Mouse (Mus musculus) NIH3T3 (cell line): ENCODE results near the gene Hyal1.
A peak's percentile ranks its signal among the peaks of the same experiment; 100 is the strongest.

Experiments
- DNase-seq: peaks from one replicate; pipeline ENCODE4 v3.0.0-alpha.2; 2012; ENCODE audit warnings: low read depth

Hyal1 gene

DNA sequence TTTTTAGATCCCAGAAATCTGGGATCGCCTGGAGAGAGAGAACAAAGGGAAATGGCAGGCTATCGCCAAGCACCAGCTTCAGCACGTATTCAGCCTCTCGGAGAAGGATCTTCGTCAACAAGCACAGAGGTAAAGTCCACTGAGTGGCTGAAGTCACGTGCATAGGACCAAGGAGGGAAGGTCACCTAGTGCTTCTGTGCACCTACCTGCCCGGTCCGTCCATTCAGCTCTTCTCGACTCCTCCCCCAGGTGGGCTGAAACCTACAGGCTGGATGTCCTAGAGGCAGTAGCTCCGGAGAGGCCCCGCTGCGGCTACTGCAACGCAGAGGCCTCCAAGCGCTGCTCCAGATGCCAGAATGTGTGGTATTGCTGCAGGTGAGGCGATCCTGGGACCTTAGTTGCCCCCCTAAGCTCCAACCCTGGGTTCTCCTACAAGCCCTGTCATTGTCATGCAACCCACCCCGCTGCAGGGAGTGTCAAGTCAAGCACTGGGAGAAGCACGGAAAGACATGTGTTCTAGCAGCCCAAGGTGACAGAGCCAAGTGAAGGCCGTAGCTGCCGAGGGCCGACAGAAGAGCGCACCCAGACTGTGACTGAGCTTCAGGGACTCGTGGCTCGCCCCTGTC is 26.1 kb upstream of the Hyal1 start:
- no peak for DNase-seq

DNA sequence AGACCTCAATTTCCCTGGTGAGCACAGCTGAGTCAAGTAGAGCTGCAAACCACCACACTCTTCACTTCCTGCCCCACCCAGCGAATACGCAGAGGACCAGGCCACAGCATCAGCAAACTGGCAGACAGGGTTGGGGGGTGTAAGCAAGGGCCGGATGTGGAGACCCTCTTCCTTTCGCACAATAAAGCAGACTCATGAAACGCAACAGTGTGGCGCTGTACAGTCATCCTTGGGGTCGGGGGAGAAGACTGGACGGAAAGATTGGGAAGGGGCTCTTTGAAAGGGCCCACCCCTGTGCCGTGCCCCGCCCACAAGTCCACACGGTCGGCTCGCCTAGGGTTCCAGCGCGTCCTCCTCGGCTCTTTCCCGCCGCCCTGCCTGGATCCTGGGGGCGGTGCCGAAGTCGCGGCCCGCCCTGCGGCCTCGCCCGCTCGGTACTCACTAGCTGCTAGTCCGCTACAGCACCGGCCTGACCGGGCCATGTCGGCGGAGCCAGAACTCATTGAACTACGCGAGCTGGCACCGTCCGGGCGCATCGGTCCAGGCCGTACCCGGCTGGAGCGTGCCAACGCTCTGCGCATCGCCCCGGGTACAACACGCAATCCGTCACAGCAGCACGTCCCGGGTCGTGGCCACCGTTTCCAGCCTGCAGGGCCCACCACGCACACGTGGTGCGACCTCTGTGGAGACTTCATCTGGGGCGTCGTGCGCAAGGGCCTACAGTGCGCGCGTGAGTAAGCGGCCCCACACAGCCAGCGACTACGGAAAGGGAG is 25.4 kb upstream of the Hyal1 start, which contains the start of gene Rassf1:
Gene Rassf1 (plus strand): TSS at position 439 of the 773 bp plus-strand sequence.
- DNase-seq, result peak; percentile 85

DNA sequence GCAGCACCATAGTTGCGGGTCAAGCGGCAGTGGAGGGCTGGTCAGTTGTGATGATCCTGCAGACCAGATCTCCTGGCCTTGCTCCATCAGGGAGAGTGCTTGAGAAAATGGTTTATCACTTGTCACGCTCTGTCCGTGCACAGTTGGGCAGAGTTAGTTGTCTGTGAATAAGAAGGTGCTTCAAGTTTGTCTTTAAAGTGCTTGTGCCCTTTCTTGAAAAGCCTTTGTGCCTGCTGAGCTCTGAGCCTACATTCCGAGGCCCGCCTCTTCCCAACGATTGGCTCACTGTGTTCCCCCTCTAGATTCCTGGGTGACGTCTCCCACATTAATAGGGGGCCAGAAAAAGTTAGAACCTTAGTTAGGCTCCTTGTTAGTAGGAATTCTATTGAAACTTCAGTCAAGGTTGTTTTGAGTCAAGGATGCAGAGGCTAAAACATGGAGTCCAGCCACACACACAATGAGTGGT is 24.8 kb upstream of the Hyal1 start:
- peak; percentile 57 for DNase-seq

DNA sequence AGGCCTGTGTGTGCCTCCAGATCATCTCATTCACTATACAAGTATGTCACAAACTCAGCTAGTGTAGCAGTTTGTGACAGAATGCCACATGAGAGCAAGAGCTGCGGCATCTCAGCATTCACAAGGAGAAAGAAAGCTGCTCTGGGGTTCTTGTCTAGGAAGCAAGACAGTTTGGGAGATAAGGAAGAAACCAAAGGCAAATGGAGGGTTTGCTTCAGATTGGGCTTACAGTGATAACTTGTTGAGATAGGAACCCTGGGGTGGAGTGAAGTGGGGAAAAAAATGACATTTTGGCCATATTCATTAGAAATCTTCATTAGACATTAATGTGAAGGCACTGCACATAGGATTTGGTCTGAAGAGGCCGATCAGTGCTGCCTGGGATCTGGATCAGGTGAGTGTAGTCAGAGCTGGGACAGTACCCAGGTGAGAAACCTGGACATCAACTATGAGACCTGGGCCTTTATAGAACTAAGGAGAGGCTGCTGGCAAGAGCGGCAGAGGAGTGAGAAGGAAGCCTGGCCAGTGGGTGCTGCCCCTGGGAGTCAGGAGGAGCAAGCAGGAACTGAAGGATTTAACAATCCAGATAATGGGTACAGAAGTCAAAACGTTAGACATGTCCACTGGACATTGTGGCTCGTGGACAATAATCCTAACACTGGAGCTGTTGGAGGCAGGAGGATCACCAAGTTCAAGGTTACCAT is 23.9 kb upstream of the Hyal1 start:
- no peak for DNase-seq

DNA sequence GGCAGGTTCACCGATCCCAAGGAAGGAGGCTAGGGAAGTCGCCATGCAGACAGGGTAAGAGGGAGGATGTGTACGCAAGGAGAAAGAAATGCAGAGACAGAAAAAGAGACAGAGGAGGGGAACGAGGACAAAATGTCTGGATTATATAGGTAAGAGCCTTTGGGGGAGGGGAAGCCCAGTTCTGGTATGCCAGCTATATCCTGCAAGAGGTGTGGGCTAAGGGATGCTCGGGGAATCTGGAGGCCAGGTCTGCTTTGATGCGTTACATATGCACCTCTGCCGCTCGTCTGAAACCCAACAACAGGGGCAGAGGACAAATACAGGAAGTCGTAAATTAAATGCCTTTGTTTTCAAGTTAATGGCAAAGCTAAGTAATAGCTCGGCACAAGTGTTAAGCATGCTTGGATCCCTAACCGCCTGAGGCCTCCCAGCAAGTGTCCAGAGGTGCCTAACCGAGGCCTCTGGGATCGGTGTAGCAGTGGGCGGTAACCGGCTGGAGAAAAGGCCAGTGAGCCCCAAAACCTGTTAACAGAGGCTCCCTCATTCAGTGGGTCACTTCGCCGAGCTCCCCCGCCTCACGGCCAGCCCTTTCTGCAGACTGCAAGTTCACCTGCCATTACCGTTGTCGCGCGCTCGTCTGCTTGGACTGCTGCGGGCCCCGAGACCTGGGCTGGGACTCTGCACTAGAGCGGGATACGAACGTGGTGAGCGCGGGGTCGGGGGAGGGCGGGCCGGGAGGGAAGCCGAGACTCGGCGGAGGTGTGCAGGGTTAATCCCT is 23.0 kb upstream of the Hyal1 start:
- peak; percentile 7 for DNase-seq

DNA sequence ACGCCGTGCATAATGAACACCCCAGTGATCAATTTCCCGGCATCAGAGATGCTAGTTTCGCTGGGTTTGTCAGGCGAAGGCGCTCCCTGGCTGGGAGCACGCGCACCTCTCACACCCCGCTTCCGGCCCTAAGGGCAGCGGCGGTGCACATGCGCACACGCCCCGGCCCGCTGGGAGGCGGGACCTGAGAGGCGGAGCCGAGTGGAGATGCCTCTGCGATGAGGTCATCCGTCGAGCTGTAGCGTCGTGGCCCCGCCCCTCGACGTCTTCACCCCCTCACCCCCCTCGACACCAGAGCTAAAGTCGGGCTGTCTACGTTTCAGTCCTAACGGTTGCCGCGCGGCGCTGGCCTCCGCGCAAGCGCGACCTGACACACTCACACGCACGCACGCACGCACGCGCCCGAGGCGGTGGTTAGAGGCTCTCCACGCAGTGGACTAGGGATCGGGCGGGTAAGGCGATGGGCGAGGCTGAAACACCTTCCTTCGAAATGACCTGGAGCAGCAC is 22.4 kb upstream of the Hyal1 start:
- peak; percentile 99 for DNase-seq

DNA sequence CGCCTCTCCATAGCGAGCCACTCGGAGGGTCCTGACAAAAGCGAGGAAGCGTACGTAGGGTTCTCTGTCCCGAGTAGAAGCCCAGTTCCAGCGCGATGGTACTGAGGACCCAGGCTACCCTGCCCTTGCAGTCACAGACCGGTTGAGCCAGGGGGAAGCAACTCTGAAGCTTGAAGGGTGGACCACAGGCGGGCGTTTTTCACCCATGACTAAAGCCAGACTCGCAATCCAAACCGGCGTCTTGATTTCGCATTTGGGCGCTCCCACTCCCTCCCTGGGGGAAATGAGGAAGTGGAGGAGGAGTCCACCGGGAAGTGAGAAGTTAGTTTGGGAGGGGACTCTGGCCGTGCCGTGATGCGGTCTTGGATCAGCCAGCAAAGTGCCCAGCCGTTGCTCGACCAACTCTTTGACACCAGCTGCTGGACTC is 21.7 kb upstream of the Hyal1 start:
- peak; percentile 82 for DNase-seq

DNA sequence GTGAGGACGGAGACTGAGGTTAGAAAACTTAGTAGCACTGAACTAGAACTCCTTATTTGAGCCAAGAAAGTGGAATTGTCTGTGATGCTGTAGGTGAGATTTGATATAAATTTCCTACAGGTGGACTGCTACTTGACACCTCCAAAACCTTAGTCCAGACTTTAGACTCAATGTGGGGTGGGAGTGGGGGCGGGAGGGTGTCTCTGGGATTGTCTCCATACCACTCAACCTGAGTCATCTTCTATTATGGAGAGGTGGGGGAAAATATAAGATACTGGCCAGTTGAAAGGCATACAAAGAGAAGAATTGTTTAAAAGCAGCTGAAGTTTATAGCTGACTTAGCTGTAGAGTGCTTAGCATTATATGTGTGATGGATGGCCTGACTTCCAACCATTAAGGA is 21.0 kb upstream of the Hyal1 start:
- peak; percentile 63 for DNase-seq

DNA sequence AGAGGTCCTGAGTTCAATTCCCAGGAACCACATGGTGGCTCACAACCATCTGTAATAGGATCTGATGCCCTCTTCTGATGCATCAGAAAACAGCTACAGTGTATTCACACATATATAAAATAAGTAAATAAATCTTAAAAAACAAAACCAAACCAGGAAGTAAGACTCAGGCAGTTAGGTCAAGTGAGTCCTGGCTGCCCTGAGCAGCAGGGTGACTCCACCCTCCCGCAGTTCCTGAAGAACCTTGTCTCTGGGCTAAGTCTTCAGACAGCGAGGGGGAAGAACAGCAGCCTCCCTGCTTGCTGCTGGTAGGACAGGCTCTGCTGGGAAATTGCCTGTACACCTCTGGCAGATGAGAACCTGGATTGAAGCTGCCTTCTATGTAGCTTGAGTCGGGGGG is 20.4 kb upstream of the Hyal1 start:
- DNase-seq, result peak; percentile 4

DNA sequence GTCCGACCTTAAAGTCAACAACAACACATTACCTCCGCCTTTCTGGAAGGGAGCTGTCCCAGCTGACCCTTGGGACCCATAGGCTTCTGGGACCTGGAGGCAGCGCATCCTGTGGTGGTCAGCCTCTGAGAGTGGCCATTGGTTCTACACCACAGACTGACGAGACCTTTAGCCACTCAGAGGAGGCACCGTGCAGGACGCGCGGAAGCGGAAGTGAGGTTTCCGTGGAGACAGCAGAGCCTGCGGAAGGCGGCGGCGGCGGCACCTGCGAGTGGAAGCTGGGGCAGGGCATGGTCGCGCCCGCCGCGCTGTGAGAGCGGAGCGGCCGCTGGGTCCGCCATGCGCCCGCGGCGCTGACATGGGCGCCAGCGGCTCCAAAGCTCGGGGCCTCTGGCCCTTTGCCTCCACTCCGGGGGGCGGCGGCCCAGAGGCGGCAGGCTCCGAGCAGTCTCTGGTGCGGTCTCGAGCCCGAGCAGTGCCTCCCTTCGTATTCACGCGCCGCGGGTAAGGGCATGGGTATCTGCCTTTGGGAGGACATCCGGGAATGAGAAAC is 13.6 kb upstream of the Hyal1 start, which contains the start of gene Tusc2:
Gene Tusc2 (plus strand): TSS at position 227 of the 553 bp plus-strand sequence.
- DNase-seq, result peak; percentile 92

DNA sequence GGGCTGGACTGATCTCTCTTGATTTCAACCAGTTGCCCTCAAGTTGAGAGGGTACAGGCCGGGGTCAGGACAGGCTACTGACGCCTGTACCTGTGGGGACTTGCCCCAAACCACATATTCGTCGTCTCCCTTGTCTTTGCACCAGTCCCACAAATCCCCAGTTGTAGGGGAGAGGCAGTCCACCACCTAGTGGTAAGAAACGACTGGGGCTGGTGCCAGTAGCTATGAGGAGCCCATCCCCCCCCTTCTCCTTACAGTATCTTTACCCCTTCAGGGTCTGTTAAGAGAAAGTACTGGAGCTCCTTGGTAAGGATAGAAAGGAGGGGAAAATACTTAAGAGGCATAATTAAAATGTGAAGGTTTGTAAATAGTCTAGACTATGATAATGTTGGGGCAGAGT is 11.2 kb upstream of the Hyal1 start:
- peak; percentile 38 for DNase-seq

DNA sequence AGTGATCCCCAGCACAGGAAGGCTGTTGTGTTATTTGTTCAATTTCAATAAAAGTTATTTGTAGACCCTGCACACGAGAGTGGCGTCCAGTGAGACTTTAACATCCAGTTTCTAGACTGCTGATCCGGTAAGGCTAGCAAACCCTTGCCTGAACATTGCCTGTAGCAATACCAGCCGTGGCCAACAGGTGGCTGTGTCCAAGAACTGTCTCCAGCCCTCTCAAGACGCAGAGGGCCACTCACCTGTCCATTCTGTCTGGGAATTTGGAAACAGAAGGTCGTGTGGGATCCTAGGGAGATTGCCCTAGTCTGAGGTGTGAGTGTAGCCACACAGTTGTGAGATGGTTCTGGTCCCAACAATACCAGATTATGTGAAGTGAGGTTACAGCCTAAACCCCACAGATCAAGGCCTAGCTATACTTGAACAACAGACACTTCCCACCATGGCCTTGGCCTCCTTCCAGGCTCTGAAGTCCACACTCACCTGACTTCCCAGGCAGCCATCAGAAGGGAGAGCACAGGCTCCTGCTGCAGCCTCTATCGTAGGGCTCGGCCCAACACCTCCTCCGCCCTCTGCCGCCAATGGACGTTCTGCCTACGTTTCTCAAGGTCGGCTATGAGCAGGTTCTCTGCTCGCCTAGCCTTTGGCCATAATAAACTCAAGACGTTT is 10.6 kb upstream of the Hyal1 start:
- peak; percentile 85 for DNase-seq

DNA sequence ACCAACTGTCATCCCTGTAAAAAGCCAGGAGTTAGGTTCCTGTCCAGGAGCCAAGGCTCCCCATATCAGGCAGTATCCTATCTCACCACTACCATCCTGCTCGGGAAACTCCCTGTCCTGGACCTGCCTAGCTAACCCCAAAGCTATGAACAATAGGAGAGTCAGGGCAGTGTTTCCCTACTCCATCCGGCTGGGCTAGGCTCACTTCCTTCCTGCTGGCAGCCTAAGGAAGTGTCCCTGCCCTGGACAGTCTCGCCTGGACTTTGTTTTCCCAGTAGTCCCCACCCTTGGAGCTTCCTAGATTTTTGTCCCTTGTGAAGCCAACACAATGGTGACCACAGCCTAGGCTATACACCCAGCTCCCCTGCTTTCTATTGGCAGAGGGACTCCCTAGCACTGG is 9.9 kb upstream of the Hyal1 start:
- no peak for DNase-seq

DNA sequence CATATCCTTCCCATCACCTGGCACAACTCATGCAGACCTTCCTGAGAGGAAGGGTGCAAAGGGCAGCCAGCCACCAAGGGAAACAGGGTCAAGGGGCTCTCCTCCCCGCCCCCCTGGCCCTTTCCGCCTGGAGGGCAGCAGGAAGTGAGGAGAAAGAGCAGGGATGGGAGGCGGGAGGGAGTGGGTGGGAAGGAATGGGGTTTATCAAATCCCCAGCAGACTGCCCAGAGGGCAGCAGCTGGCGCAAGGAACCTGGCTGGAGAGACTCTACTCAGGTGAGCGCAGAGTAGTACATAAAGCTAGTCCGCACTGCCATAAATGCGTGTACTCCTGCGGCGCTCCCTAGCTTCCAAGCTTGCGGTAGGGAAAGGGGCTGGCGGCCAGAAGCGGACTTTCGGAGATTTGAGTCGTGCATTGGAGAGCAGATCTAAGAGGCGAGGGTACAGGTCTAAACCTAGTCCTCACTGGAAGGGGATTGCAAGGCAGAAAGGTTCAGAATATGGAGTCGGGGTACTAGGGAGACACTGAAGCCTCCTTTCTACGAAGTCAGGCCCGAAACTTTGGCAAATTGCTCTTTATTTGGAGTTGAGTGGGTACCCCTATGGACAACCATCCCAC is 8.9 kb upstream of the Hyal1 start, which contains the start of gene Hyal2:
Gene Hyal2 (plus strand): TSS at position 244 of the 618 bp plus-strand sequence.
- DNase-seq, result no peak

DNA sequence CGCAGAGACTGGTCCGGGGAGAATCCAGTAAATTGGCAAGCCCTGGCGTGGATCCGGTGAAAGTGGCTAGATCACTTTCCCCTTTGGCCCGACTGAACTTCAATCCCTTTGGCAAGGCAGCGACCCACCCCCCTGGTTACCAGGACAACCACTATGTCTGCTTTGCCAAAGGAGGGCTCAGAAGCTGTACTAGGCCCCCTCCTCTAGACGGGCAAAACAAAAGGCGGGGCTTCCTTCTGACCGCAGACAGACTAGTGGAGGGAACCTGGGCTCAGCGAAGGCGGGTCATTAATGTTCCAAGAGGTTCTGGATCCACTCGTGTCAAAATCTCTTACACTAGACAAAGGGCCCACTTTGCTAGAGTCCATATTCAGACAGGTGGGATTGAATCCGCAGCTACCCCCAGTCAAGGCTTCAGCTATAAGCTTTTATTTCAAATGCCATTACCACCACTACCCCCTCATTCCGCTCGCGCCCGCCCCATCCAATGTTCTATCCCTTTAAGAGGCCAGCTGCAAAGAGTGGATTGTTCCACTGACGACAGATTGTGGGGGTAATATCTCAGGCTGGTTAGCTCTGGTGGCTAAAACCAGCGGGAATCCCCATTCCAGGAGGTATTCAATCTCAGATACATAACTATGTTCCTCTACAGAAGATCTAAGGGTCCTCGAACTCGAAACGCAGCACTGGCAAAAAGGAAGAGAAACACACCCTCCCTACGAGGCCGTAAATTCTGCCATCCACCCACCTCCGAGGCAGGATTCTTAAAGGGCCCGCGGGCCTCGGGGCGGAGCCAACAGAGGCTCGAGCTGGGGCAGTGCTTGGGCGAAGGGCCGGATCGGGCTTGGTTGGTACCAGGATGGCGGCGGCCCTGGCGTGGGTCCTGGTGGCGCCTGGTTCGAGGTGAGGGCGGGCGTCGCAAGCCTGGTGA is 8.1 kb upstream of the Hyal1 start:
- peak; percentile 90 for DNase-seq

DNA sequence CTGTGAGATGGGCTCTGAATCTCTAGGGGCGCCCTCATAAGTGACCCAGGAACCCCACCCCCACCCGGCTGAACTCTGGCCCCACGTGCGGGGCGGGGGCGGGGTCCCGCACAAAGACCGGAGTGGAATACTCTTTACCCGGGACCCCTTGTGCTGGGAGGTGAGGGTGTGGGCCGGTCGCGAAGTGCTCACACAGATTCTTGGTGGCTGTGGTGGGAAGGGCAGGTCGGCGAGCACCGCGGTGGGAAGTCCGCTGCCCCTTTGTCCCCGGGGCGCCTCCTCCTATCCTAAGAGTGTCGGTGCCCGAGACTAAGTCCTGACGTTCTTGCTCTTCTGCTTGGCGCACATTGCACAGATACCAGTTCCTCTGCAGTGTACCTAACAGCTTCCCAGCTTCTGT is 7.5 kb upstream of the Hyal1 start:
- DNase-seq, result no peak

DNA sequence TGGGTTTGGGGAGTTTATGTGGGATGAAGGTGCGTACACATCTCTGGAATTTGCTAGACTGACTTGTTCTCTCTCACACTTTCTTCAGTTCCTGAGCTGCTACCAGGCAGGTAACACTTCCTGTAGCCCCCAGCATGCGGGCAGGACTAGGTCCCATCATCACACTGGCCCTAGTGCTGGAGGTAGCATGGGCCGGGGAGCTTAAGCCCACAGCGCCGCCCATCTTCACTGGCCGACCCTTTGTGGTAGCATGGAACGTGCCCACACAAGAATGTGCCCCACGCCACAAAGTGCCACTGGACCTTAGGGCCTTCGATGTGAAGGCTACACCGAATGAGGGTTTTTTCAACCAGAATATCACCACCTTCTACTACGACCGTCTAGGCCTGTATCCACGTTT is 6.7 kb upstream of the Hyal1 start:
- no peak for DNase-seq

DNA sequence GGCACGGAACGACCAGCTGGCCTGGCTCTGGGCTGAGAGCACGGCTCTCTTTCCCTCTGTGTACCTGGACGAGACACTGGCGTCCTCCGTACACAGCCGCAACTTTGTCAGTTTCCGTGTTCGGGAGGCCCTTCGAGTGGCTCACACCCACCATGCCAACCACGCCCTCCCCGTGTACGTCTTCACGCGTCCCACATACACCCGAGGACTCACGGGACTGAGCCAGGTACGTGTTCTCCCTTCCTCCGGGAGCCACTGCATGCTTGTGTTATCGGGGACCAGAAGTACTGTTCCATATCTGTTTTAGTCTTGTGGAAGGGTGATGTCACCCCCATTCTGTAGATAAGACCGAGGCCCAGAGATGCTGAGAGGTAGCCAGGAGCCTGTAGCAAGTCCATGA is 5.9 kb upstream of the Hyal1 start:
- no peak for DNase-seq
